ENCODE assay signal across 21 mouse cellular contexts in the genomic region with DNA sequence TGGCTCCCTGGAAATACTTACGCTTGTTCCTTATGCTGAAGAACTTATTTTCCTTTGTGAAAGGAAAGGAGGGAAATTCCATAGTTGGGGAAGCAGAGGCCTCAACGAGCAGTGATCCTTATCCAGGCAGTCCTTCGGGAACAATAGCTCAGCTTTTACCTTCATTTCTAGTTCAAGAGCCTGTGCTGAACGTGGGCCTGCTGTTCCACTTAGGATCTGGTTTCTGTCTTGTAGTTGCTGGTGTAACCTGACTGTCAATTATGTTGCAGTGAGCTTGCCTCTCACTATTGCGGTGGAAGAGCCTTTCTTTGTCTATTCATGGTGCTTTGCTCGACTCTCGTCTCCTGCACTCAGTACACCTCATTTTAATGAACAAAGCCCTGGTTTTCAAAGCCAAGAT. TPM values are rescaled to one million over a fixed set of nuclear protein-coding genes. Genes with fewer than 3 reads are reported as not detected.
A peak's percentile ranks its signal among the peaks of the same experiment; 100 is the strongest.
DNase-seq lines count a peak whose midpoint lies in the region; ATAC-seq lines count a peak whose summit lies in the region.
"Had no signal": no experiment of that assay in that cellular context is flagged by ENCODE, and none has a peak within 500 bp of the region (broad histone marks: within the 10 kb centered on the region; RNA-seq: fewer than 3 reads in every experiment).

No protein-coding gene starts in this region.

- no peak overlapping the region for H3K4me2 ChIP-seq in forebrain, embryonic 13.5 days
- H3K4me2 ChIP-seq in forebrain, embryonic 12.5 days: no peak overlapping the region
- no peak overlapping the region for H3K4me2 ChIP-seq in heart, embryonic 15.5 days
- no peak overlapping the region for H3K4me2 ChIP-seq in kidney, embryonic 15.5 days
- H3K4me2 ChIP-seq in embryonic facial prominence, embryonic 14.5 days (ENCODE audit: low read depth, low read length): no peak overlapping the region
- H3K4me2 ChIP-seq: embryonic facial prominence, embryonic 12.5 days; limb, embryonic 12.5 days; liver, embryonic 15.5 days had no signal

- no peak overlapping the region for H3K9ac ChIP-seq in forebrain, embryonic 13.5 days
- no peak overlapping the region for H3K9ac ChIP-seq in forebrain, embryonic 12.5 days
- no peak overlapping the region for H3K9ac ChIP-seq in heart, embryonic 15.5 days
- no peak overlapping the region for H3K9ac ChIP-seq in kidney, embryonic 15.5 days
- no peak overlapping the region for H3K9ac ChIP-seq in embryonic facial prominence, embryonic 14.5 days (ENCODE audit: low read depth, low read length)
- H3K9ac ChIP-seq: embryonic facial prominence, embryonic 12.5 days; limb, embryonic 12.5 days; liver, embryonic 15.5 days had no signal

- peak; percentile 45; the same call in 1 of the 2 replicates for ATAC-seq in forebrain, embryonic 13.5 days
- ATAC-seq in forebrain, embryonic 12.5 days (ENCODE audit: low FRiP score): no peak
- ATAC-seq in heart, embryonic 15.5 days (replicated peaks; ENCODE audit: insufficient number of reproducible peaks, insufficient read depth, low FRiP score, low read depth): no peak
- ATAC-seq in kidney, embryonic 15.5 days (replicated peaks; ENCODE audit: low FRiP score): 0 out of 2 replicates have a peak, but pooled peaks have one; percentile 61
- peak; percentile 80 for ATAC-seq in embryonic facial prominence, embryonic 14.5 days (ENCODE audit: low read depth)
- ATAC-seq: lung, postnatal 0 days had no signal

- no peak overlapping the region for H3K4me3 ChIP-seq in forebrain, embryonic 13.5 days
- H3K4me3 ChIP-seq in forebrain, embryonic 12.5 days (replicated peaks): no peak overlapping the region
- H3K4me3 ChIP-seq in heart, embryonic 15.5 days: no peak overlapping the region
- H3K4me3 ChIP-seq in kidney, embryonic 15.5 days (replicated peaks): no peak overlapping the region
- no peak overlapping the region for H3K4me3 ChIP-seq in embryonic facial prominence, embryonic 14.5 days (ENCODE audit: low read depth, low read length)
- H3K4me3 ChIP-seq: embryonic facial prominence, embryonic 12.5 days; limb, embryonic 12.5 days; liver, embryonic 15.5 days had no signal

- no peaks in the 10 kb centered on the region for H3K27me3 ChIP-seq in forebrain, embryonic 13.5 days
- no peaks in the 10 kb centered on the region for H3K27me3 ChIP-seq in forebrain, embryonic 12.5 days
- H3K27me3 ChIP-seq in heart, embryonic 15.5 days: no peaks in the 10 kb centered on the region
- no peaks in the 10 kb centered on the region for H3K27me3 ChIP-seq in kidney, embryonic 15.5 days
- H3K27me3 ChIP-seq in embryonic facial prominence, embryonic 14.5 days (replicated peaks; ENCODE audit: control insufficient read depth, insufficient read depth, low read length): no peaks in the 10 kb centered on the region
- H3K27me3 ChIP-seq: CH12.LX; embryonic facial prominence, embryonic 12.5 days; limb, embryonic 12.5 days; liver, embryonic 15.5 days had no signal

- no peak for DNase-seq in heart, postnatal 25 days (ENCODE audit: low spot score)
- DNase-seq in kidney, postnatal 14 days: no peak
- DNase-seq in embryonic facial prominence, embryonic 14.5 days (ENCODE audit: low spot score): peak; percentile 56
- no peak for DNase-seq in cerebellum, adult 11-12 months
- DNase-seq: adrenal gland, adult 8-10 months; cerebellum, adult 18-20 months; cerebellum, postnatal 36 days; gastrocnemius, postnatal 14 days; kidney, postnatal 10 days; layer of hippocampus, adult 9-11 months; midbrain, embryonic 14.5 days; thymus, postnatal 4 days had no signal

- 31% methylated on average over 7 of the region's 7 CpGs for WGBS in forebrain, embryonic 13.5 days
- 38% methylated on average over 7 of the region's 7 CpGs for WGBS in forebrain, embryonic 12.5 days
- WGBS in heart, embryonic 15.5 days: 40% methylated on average over 7 of the region's 7 CpGs
- 48% methylated on average over 7 of the region's 7 CpGs for WGBS in kidney, embryonic 15.5 days
- WGBS in embryonic facial prominence, embryonic 14.5 days: 53% methylated on average over 7 of the region's 7 CpGs

- no peak overlapping the region for H3K27ac ChIP-seq in forebrain, embryonic 13.5 days
- no peak overlapping the region for H3K27ac ChIP-seq in forebrain, embryonic 12.5 days
- H3K27ac ChIP-seq in heart, embryonic 15.5 days: peak overlapping the region; percentile 71
- H3K27ac ChIP-seq in kidney, embryonic 15.5 days: peak overlapping the region; percentile 52
- no peak overlapping the region for H3K27ac ChIP-seq in embryonic facial prominence, embryonic 14.5 days (replicated peaks; ENCODE audit: low read depth, low read length)
- H3K27ac ChIP-seq: embryonic facial prominence, embryonic 12.5 days; limb, embryonic 12.5 days; liver, embryonic 15.5 days had no signal

- intact Hi-C loops in heart, postnatal 25 days (cut with DNase I): no loop called here

- H3K36me3 ChIP-seq in forebrain, embryonic 13.5 days (ENCODE audit: poor library complexity, severe bottlenecking): peaks cover 8% of the 10 kb centered on the region; the same call in 1 of the 2 replicates
- no peaks in the 10 kb centered on the region; the same call in 1 of the 2 replicates for H3K36me3 ChIP-seq in forebrain, embryonic 12.5 days (replicated peaks)
- H3K36me3 ChIP-seq in heart, embryonic 15.5 days: peaks cover 14% of the 10 kb centered on the region
- peaks cover 16% of the 10 kb centered on the region for H3K36me3 ChIP-seq in kidney, embryonic 15.5 days
- peaks cover 10% of the 10 kb centered on the region; the same call in 1 of the 2 replicates for H3K36me3 ChIP-seq in embryonic facial prominence, embryonic 14.5 days (ENCODE audit: control insufficient read depth, insufficient read depth, low read length)
- H3K36me3 ChIP-seq: liver, embryonic 15.5 days had no signal

- H3K4me1 ChIP-seq in forebrain, embryonic 13.5 days: 0 out of 2 replicates have a peak, but pooled peaks cover 7% of the 10 kb centered on the region
- H3K4me1 ChIP-seq in forebrain, embryonic 12.5 days: peaks cover 4% of the 10 kb centered on the region; the same call in 1 of the 2 replicates
- peaks cover 43% of the 10 kb centered on the region for H3K4me1 ChIP-seq in heart, embryonic 15.5 days (replicated peaks)
- H3K4me1 ChIP-seq in kidney, embryonic 15.5 days: peaks cover 33% of the 10 kb centered on the region
- H3K4me1 ChIP-seq in embryonic facial prominence, embryonic 14.5 days (ENCODE audit: control insufficient read depth, insufficient read depth, low read length): no peaks in the 10 kb centered on the region
- H3K4me1 ChIP-seq: embryonic facial prominence, embryonic 12.5 days; liver, embryonic 15.5 days had no signal

- H3K9me3 ChIP-seq in forebrain, embryonic 13.5 days (replicated peaks): no peaks in the 10 kb centered on the region
- no peaks in the 10 kb centered on the region for H3K9me3 ChIP-seq in forebrain, embryonic 12.5 days
- H3K9me3 ChIP-seq in heart, embryonic 15.5 days (replicated peaks): no peaks in the 10 kb centered on the region
- no peaks in the 10 kb centered on the region for H3K9me3 ChIP-seq in kidney, embryonic 15.5 days (replicated peaks)
- no peaks in the 10 kb centered on the region for H3K9me3 ChIP-seq in embryonic facial prominence, embryonic 14.5 days (ENCODE audit: control insufficient read depth, low read length)
- H3K9me3 ChIP-seq: embryonic facial prominence, embryonic 12.5 days; limb, embryonic 12.5 days; liver, embryonic 15.5 days had no signal

RNA-seq across cellular contexts. Expression of a gene that starts 51.6 kb away (rescaled TPM):
- 5.3 and 5.7 TPM in 2 replicates for polyA plus RNA-seq in forebrain, embryonic 13.5 days (2015; fragmentation: Nextera tagmentation; extraction: Ambion mirVana)
- 6.8 and 8.8 TPM in 2 replicates for polyA plus RNA-seq in forebrain, embryonic 12.5 days (2016; fragmentation: Nextera tagmentation; extraction: Ambion mirVana)
- polyA plus RNA-seq in heart, embryonic 15.5 days (2015; fragmentation: Nextera tagmentation; extraction: Ambion mirVana): 12.0 and 12.4 TPM in 2 replicates
- total RNA-seq in heart, postnatal 25 days (2021): under 1 TPM; 0.50 to 0.70 TPM
- polyA plus RNA-seq in kidney, embryonic 15.5 days (2015; fragmentation: Nextera tagmentation; extraction: Ambion mirVana): 12.6 and 12.8 TPM in 2 replicates
- polyA plus RNA-seq in embryonic facial prominence, embryonic 14.5 days (2014; fragmentation: Nextera tagmentation; extraction: Ambion mirVana): 25.1 and 27.4 TPM in 2 replicates

Comparison
In these comparisons a context has a peak if more than half of its experiments do, and no peak if none do; other contexts are left out.
1. ATAC-seq: peak in forebrain, embryonic 13.5 days (single experiment), kidney, embryonic 15.5 days (single experiment) and embryonic facial prominence, embryonic 14.5 days (single experiment); none in forebrain, embryonic 12.5 days (single experiment) and heart, embryonic 15.5 days (single experiment).
2. H3K27ac ChIP-seq: peak in heart, embryonic 15.5 days (single experiment) and kidney, embryonic 15.5 days (single experiment); none in forebrain, embryonic 13.5 days (single experiment), forebrain, embryonic 12.5 days (single experiment) and embryonic facial prominence, embryonic 14.5 days (single experiment).